Mouse (Mus musculus): ENCODE measurements around the gene Cdt1.

GRCm38 (mm10) chr8:122593240-122593639 is 25.4 kb downstream of the Cdt1 start:
- TF ChIP-seq POLR2A (IDR thresholded peaks at IDR 0.05; ENCODE audit: low read depth, low read length), result no peak
- TF ChIP-seq CTCF (IDR thresholded peaks at IDR 0.05; ENCODE audit: extremely low read depth, insufficient read depth, insufficient read length, insufficient replicate concordance), result no peak

All from spleen, adult 2 months (tissue).